Mouse (Mus musculus) 3134 (cell line): ENCODE results near the gene Bahd1.

Experiments
- DNase-seq: peaks from one replicate; pipeline ENCODE4 v3.0.0-alpha.2; 2011; ENCODE audit warnings: low spot score; ENCODE audit not compliant: insufficient read length; ENCODE audit errors: extremely low read depth

The Bahd1 gene

GRCm38 (mm10) chr2:118897808-118898207 is 2.4 kb upstream of the Bahd1 start:
- DNase-seq, result no peak

DNA sequence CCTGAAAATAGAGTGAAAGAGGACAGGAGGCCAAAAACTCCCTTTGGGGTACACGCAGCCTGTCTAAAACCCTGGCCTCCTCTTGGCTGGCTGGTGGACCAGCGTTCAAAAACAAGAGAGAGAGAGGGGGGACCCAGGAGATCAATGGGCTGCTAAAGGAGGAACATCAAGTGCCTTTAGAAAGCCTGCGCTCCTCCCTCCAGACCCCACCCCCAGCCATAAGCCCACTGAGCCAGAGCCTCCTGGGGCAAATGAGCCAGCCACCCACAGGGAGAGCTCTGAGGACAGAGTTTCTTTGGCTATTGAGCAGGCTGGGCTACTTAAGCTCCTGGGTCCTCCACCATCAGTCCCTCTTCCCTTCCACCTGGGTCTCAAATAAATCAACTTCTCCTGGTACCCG is 1.4 kb upstream of the Bahd1 start:
- DNase-seq, result no peak

- no peak for DNase-seq
These were observed 871 bp upstream of the Bahd1 start for GRCm38 (mm10) chr2:118899306-118899705.

GRCm38 (mm10) chr2:118900826-118901140 is 606 bp downstream of the Bahd1 start:
- peak; percentile 44 for DNase-seq

- DNase-seq, result peak; percentile 95
These were observed 1.2 kb downstream of the Bahd1 start for GRCm38 (mm10) chr2:118901175-118902031.

DNA sequence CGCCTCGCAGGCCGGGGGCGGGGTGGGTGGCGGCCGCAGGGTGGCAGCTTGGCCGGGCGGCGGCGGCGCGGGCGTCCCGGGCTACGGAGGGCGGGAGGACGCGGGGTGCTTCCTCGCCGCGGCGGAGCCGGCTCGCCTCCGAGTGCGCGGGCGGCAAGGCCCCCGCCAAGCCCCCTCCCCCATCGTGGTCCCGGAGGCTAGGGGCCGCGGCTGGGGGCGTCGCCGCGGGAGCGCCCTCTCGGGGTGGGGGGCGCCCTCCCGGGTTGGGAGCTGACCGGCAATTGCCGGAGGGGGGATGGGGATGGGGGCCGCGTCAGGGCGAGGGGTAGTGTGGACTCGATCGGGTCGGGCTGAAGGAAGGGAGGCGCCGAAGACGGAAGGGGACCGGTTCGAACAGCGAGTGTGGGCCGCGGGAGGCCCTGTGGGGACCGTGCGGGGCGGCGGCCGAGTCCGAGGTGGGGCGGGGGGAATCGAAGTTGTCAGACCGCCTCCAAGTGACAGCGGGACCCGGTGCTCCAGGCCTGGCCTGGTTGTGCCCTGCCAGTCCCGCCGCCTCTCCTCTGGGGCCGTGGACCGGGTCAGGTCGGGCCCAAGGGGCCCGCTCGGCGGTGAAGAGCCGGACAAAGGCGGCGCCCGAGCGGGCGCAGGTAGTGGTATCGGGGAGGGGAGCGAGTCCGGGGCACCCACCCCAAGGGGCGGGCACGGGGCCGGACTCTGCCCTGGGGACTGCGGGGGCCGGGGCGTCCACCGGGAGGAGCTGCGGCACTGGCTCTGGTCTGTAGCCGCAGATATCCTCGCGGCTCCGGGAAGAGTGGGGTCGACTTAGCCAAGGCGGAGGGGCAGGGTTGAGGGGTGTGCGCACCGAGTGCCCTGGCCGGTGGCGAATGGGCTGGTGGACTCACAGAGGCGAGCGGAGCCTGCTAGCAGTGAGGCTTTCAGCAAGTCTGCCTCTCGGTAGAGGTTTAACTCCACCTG is 2.2 kb downstream of the Bahd1 start:
- peak; percentile 70 for DNase-seq

DNA sequence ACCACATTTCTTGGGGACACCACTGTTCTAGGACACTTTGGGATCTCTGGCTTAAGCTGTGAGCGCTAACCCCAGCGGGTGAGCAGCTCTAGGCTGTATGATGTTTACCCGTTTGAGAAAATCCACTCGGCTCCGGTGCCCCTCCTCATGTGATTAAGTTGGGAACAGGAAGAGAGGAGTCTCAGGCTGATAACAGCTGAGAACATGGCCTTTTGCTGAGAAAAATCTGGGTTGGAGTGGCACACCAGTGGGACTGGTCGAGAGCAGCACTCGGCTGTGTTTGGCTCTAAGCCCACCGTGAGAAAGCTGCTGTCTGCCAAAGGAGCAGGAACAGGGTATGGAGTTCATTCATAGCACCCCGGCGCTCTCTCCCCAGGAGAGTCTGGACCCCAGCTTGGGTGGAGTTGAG is 3.2 kb downstream of the Bahd1 start:
- no peak for DNase-seq

- no peak for DNase-seq
These were observed 5.4 kb downstream of the Bahd1 start for GRCm38 (mm10) chr2:118905433-118906117.

GRCm38 (mm10) chr2:118906118-118906492 is 5.9 kb downstream of the Bahd1 start:
- no peak for DNase-seq

DNA sequence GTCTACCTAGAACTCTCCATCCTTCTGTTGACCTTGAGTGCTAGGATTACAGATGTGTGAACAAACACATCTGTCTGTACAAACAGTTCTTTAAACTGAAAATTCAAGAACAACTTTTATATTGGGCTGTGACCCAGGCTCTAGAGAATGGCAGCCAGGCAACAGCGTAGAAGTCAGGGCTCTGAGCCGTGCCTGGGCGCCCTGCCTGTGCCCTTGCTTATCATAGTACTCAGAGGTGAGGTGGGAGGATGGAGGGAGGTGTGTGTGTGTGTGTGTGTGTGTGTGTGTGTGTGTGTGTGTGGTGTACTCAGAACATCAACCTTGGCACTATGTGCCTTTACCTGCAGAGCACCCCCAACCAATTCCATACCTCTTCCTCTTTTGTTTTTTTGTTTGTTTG is 7.6 kb downstream of the Bahd1 start:
- DNase-seq, result no peak

DNA sequence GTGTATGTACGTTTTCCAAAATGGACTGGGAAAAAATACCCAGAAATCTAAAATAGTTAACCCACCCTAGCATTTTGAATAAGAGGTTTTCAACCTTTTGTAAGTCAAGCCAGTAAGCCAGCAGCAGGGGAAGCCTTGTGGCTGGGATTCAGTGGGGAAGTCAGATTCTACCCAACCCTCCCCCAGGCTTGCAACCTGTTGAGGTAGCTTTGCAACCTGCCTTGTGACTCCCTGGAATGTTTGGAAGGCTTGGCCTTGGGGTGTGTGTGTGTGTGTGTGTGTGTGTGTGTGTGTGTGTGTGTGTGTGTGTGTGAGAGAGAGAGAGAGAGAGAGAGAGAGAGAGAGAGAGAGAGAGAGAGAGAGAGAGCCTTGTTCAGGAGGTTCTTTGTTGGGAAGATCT is 9.0 kb downstream of the Bahd1 start:
- no peak for DNase-seq

- DNase-seq, result no peak
These were observed 10.6 kb downstream of the Bahd1 start for GRCm38 (mm10) chr2:118910605-118911278.

DNA sequence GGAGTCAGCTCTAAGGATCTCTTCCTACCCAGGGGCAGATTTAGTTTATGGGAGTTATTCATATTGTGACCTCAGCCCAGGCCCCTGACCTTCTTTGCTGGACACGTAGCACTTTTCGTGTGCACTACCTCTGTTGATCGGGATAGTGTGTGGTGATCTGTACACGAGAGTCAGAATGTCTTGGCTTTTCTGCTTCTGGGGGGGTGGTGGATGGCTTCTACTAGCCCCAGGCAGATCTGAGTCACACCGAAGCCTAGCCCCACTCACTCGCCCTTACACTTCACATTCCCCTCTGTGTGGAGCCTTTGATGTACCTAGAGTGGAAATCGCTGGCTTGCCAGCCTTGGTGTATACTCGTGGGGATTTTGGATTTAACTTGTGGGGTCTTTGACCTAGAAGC is 12.5 kb downstream of the Bahd1 start:
- DNase-seq, result no peak

DNA sequence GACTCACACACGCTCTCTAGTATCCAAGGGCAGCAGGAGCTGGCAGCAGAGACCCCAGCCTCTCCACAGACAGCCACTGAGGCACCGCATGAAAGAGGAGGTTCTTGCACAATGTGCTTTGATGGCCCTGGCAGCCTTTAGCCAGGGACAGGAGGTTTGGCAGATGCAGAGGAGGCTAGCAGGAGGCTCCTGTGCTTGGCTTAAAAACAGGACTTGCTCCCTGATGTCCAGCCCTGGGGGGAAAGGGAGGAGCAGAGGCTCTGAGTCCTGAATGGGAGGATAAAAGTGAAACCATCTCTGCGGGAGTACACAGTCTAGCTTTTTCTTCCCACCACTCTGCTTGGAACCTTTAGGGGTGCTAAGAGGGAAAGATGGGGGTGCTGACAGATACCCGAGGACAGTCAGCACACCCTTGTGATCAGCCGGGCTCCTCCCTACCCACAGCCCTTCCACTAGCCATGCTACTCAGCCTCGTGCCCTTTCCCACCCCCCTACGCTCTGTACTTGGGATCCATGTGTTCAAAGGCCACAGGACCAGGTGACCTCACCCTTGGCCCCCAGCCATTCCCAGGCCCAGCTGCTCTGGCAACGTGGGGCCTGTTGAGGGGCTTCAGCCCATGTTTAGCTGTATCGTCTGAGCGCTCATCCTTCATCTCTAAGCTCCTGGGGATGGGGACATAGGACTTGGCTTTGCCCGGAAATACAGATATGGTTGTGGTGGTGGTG is 13.5 kb downstream of the Bahd1 start:
- DNase-seq, result no peak

DNA sequence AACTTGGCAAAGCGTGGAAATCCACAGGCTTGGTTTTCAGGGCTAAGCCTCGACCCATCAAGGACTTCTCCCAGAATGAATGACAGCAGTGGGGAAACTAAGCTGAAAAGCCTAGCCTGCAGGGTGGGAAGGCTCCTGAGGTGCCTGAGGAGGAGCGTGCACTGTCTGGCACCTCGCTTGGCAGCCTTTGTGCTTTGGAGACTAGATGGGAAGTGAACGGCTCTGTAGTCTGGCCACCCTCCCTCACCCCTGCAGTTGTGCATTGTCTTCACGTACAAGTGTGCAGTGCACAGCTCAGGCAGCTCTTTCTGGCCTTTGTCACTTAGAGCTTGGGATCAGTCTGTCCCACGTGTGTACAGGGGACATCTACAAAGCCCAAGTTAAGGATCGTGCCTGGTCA is 14.5 kb downstream of the Bahd1 start:
- no peak for DNase-seq

GRCm38 (mm10) chr2:118916436-118916835 is 16.3 kb downstream of the Bahd1 start:
- no peak for DNase-seq

DNA sequence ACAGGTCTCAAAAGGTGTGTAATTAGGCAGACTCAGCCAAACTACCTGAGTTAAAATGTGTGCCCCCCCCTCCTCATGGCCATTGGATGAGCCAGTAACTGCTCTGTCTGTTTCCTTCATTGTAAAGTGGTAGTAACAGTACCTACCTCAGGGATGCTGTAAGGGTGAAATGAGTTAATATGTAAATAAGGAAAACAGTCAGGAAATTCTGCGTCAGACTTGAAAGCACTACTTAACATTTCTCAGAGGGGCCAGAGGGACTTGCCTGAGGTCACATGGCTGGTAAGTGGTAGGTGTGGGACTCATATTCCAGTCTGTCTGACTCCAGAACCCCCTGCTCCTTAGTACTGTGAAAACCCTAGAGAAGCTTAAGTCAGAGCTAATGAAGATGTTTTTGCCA is 18.4 kb downstream of the Bahd1 start:
- DNase-seq, result no peak

- DNase-seq, result no peak
These were observed 20.3 kb downstream of the Bahd1 start for GRCm38 (mm10) chr2:118920428-118920827.

- DNase-seq, result no peak
These were observed 25.8 kb downstream of the Bahd1 start for GRCm38 (mm10) chr2:118925952-118926351.
